Mouse (Mus musculus) 416B (cell line): ENCODE measurements around the gene Fnbp4.

Experiments
- DNase-seq: peaks from one replicate; pipeline ENCODE4 v3.0.0; 2011; ENCODE audit warnings: low read depth

Fnbp4 gene

GRCm38 (mm10) chr2:90745053-90745678 lies at the start of gene Fnbp4:
Gene Fnbp4, plus strand, starts transcription at chr2:90745370.
- peak; percentile 100 for DNase-seq

DNA sequence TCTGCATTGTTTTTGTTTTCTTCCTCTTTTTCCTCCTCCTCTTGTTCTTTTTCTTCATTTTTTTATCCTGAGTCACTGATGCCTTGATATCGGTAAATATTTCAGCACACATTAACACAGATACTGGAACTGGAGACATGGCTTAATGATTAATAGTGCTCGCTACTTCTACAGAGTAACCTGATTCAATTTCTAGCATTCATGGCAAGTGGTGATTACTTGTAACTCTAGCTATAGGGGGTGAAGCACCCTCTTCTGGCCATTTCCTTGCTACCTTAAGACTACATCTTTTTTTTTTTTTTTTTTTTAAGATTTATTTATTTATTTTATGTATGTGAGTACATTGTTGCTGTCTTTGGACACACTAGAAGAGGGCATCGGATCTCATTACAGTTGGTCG lies 44.2 kb upstream of the Fnbp4 start:
- DNase-seq: peak; percentile 43

DNA sequence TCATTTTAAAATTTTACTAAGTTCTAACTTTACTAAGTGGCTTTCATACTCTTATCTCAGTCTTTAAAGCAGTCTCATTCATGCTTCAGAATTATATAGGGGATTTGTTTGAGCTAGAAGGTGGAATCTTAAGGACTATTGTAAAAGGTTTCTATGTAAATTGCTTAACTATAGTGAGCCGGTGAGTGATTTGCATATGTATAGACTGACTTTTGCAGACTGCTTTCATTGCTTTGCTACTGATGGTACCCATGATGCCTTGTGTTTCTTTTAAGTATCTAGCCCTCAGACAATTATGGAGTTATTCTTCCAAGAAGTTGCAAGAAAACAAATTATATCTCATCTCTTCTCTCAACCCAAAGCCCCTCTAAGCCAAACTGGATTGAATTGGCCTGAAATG lies 36.6 kb upstream of the Fnbp4 start:
- no peak for DNase-seq

- DNase-seq: no peak
Observed at GRCm38 (mm10) chr2:90715555-90716092, 29.5 kb upstream of the Fnbp4 start.

GRCm38 (mm10) chr2:90717366-90717765 lies 27.8 kb upstream of the Fnbp4 start:
- no peak for DNase-seq

DNA sequence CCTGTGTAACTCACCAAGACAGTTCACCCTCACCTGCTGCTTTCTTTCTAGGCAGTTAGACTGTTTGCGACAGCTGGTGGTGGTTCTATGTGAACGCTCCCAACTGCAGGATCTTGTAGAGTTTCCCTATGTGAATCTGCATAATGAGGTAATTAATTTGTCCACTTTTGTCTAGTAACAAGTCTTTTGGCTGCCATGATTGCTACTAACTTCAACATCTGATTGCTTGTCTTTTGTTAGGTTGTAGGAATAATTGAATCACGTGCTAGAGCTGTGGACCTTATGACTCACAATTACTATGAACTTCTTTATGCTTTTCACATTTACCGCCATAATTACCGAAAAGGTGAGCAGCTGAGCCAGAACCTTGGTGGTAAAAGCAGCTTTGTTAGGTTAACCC lies 27.2 kb upstream of the Fnbp4 start:
- DNase-seq: no peak

DNA sequence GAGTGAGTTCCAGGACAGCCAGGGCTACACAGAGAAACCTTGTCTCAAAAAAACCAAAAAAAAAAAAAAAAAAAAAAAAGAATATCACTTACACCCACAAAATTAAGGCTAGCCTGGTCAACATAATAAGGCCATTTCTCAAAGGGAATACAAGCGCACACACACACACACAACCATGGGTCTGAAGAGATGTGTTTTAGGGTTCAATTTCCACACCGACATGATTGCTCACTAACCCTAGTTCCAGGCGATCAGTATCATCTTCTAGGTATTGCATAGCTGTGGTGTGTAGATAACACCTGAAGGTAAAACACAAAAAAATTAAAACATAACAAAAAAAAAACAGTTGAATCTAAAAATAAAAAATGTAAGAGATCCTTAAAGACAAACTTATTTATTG lies 18.4 kb upstream of the Fnbp4 start:
- no peak for DNase-seq

GRCm38 (mm10) chr2:90735326-90735725 lies 9.8 kb upstream of the Fnbp4 start:
- no peak for DNase-seq

GRCm38 (mm10) chr2:90738801-90739200 lies 6.4 kb upstream of the Fnbp4 start:
- DNase-seq: no peak

GRCm38 (mm10) chr2:90739327-90739726 lies 5.8 kb upstream of the Fnbp4 start:
- no peak for DNase-seq

GRCm38 (mm10) chr2:90739921-90740320 lies 5.2 kb upstream of the Fnbp4 start:
- DNase-seq: peak; percentile 14

DNA sequence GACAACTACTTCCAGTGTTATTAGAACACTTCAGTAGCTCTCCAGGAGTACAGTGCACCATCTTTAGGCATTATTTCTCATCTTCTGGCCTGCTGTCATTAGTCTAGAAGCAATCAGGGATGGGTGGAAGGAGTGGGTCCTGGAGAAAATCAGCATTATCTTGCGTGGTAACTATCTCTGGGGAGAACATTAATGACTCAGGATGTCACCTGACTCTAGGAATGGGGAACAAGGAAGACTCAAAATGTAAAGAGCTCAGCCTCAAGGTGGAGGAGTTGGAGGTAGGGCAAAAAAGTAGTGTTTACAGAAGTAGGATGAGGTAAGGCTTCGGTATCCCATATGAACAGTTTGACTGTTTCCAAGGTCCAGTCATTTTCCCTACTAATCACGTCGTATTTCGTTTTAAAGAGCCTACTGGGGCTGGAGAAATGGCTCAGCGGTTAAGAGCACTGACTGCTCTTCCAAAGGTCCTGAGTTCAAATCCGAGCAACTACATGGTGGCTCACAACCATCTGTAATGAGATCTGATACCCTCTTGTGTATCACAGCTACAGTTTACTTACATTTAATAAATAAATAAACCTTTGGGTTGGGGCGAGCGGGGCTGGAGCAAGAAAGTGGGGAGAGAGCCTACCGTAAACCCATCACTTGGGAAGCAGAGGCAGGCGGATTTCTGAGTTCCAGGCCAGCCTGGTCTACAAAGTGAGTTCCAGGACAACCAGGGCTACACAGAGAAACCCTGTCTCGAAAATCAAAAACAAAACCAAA lies 701 bp upstream of the Fnbp4 start:
- DNase-seq: peak; percentile 70

GRCm38 (mm10) chr2:90745740-90746537 lies 769 bp downstream of the Fnbp4 start:
- peak; percentile 53 for DNase-seq

GRCm38 (mm10) chr2:90746538-90746865 lies 1.3 kb downstream of the Fnbp4 start:
- DNase-seq: peak; percentile 39

DNA sequence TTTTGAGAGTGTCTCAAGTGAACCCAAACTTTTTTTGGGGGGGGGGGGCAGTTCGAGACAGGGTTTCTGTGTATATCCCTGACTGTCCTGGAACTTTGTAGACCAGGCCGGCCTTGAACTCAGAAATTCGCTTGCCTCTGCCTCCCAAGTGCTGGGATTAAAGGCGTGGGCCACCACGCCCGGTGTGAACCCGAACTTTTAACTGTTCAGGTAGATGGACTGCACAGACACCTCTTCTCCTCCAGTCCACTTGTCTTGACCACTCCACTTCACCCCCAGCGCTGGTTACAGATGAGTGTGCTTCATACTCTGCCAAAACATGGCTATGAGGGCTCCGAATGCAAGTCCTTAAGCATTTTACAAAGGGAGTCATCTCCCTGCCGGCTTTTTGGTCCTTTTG lies 2.0 kb downstream of the Fnbp4 start:
- DNase-seq: no peak

DNA sequence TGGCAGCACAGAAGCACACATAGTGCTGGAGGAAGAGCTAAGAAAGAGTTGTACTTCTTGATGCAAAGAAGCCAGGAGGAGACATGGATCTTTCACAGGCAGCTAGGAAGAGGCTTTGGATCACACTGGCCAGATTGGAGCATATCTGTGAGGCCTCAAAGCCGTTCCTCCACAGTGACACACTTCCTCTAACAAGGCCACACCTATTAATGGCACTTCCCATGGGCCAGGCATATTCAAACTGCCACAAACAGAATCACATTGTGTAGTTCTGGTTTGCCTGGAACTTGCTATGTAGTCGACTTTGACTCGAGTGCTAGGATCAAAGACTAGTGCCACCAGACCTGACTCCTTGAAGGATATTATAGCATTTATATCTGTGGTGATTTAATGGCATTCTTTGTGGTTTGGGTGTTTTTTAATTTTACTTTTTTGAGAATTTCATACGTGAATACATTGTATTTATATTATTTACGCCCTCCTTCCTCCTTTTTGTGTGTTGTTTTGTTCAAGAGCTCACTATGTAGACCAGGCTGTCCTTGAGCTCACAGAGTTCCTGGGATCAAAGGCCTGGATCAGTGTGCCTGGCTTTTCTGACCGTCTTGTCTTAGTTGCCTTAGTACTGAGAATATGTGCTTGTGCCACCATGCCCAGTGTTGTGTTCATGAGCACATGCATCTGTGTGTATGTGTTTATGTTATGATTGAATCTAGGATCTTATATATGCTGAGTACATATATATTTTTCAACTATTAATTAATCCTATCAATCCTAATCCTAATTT lies 4.7 kb downstream of the Fnbp4 start:
- DNase-seq: peak; percentile 61

DNA sequence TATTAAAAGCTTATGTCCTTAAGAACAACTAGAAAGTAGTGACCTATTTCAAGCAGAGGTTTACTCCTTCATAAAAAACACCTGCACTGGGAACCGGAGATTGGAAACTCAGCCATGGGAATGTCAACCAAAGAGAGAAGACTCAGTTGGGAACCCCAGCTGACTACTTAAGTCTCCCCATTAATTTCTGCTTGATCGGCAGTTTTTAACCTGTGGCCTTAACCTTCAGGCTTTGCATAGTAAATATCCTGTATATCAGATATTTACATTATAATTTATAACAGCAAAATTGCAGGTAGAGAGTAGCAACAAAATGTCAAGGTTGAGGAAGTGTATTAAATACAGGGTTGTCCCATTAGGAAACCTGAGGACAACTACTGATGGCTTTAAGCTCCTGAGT lies 8.4 kb downstream of the Fnbp4 start:
- DNase-seq: no peak

- DNase-seq: no peak
Observed at GRCm38 (mm10) chr2:90754188-90754587, 9.0 kb downstream of the Fnbp4 start.

DNA sequence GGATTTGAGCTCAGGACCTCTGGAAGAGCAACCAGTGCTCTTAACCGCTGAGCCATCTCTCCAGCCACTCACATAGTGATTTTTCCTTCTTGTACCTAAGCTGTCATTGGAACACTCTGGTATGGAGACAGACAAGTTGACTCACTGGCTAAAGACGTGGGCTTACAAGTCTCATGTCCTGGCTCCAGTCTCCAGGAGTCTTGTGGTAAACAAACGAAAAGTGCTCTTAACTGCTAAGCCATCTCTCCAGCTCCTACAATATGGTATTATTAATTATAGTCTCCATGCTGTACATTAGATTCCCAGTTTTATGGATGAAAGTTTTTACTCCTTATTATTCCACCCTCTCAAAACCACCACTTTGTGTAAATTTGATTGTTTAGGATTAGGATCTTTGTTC lies 20.0 kb downstream of the Fnbp4 start:
- DNase-seq: no peak

DNA sequence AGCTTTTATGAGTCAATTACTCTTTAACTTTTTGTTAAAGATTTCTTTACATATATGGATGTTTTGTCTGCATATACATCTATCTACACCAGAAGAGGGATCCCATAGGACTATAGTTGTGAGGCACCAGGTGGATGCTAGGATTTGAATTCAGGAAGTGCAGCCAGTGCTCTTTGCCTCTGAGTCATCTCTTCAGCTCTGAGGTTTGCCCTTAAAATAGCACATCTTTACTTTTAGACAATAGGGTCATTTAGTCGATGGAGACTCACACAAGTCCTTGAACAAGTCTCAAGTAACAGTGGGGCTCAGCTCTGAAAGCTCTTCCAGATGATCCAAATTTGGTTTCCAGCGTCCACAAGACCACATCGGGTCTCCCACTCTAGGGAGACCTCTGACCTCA lies 36.2 kb downstream of the Fnbp4 start:
- DNase-seq: peak; percentile 47

- no peak for DNase-seq
Observed at GRCm38 (mm10) chr2:90781938-90782337, 36.8 kb downstream of the Fnbp4 start.

DNA sequence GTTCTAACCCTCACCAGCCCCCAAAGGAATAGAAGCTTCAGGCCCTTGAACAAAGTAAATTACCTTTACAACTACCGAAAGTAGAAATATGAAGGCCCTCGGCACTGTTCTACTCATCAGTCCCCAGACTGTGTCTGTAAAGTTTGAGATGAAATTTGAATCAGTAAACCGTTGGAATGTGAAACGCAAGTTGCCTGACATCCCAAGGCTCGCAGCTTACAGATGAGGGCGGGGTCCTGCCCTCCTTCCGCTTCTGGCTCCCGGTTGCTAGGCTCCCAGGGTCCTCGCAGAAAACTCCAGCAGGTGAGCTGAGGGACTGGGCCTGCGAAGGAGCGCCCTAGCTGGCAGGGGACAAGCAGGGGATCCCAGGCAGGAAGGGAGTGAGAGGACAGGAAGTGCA lies 37.3 kb downstream of the Fnbp4 start, which contains the start of gene Agbl2:
Agbl2 (plus strand) TSS at position 270 of the 400 bp plus-strand sequence.
- DNase-seq: no peak
